Mouse (Mus musculus) adrenal gland, postnatal 14 days (tissue): Measurements from ENCODE around the gene C330021F23Rik. TPM values are rescaled to one million over a fixed set of nuclear protein-coding genes. Genes with fewer than 3 reads are reported as not detected.
"Not testable (repeated sequence)": the region's sequence is repeated elsewhere in the genome, so short reads cannot be mapped to it uniquely, and the experiment has no call there.

ENCODE experiments used
- DNase-seq: peaks from one replicate; pipeline ENCODE4 v3.0.0; 2021; ENCODE audit warnings: mixed read lengths
- long read RNA-seq, 2 experiments: library from polyadenylated mRNA; stranded (forward); transcript quantifications; one replicate each; pipeline ENCODE4 v2.0.0; 2021
- total RNA-seq: library from RNA; stranded (reverse); gene quantifications from 2 replicates; pipeline ENCODE4 v1.2.3, GENCODE M21; 2021

Gene C330021F23Rik
- total RNA-seq = 0.52 TPM in 1 of 2 replicates, not detected in the other
- long read RNA-seq, experiment 1 = 0 reads
- long read RNA-seq, experiment 2, partial matches to known transcripts = 1 of 1 reads
- long read RNA-seq, experiment 2, other reads (novel, unspliced or antisense) = 0 of 1 reads

GRCm38 (mm10) chr8:3567641-3568371, at the start of gene C330021F23Rik:
Gene C330021F23Rik, plus strand, starts transcription at chr8:3567990.
- peak; percentile 22 for DNase-seq

- no peak for DNase-seq
These were observed 45.6 kb upstream of the C330021F23Rik start for GRCm38 (mm10) chr8:3522007-3522697.

GRCm38 (mm10) chr8:3530816-3531215, 37.0 kb upstream of the C330021F23Rik start:
- DNase-seq = no peak

- no peak for DNase-seq
These were observed 35.9 kb upstream of the C330021F23Rik start for GRCm38 (mm10) chr8:3531936-3532335.

- DNase-seq = no peak
These were observed 31.5 kb upstream of the C330021F23Rik start for GRCm38 (mm10) chr8:3536053-3536841.

- no peak for DNase-seq
These were observed 30.9 kb upstream of the C330021F23Rik start for GRCm38 (mm10) chr8:3536940-3537339.

GRCm38 (mm10) chr8:3537666-3538065, 30.1 kb upstream of the C330021F23Rik start:
- DNase-seq = no peak

GRCm38 (mm10) chr8:3539146-3539545, 28.6 kb upstream of the C330021F23Rik start:
- DNase-seq = no peak

- no peak for DNase-seq
These were observed 27.7 kb upstream of the C330021F23Rik start for GRCm38 (mm10) chr8:3540076-3540475.

- no peak for DNase-seq
These were observed 21.3 kb upstream of the C330021F23Rik start for GRCm38 (mm10) chr8:3546511-3546910.

- no peak for DNase-seq
These were observed 15.6 kb upstream of the C330021F23Rik start for GRCm38 (mm10) chr8:3552240-3552639.

- DNase-seq = no peak
These were observed 11.7 kb upstream of the C330021F23Rik start for GRCm38 (mm10) chr8:3556114-3556513.

- DNase-seq = no peak
These were observed 588 bp downstream of the C330021F23Rik start for GRCm38 (mm10) chr8:3568378-3568777.

- no peak for DNase-seq
These were observed 2.0 kb downstream of the C330021F23Rik start for GRCm38 (mm10) chr8:3569784-3570183.

GRCm38 (mm10) chr8:3574546-3574945, 6.8 kb downstream of the C330021F23Rik start:
- DNase-seq = no peak

- no peak for DNase-seq
These were observed 8.6 kb downstream of the C330021F23Rik start for GRCm38 (mm10) chr8:3576211-3576960.

GRCm38 (mm10) chr8:3579390-3580364, 11.9 kb downstream of the C330021F23Rik start:
- DNase-seq = no peak

GRCm38 (mm10) chr8:3581961-3582360, 14.2 kb downstream of the C330021F23Rik start:
- DNase-seq = not testable (repeated sequence)

- DNase-seq = no peak
These were observed 18.7 kb downstream of the C330021F23Rik start for GRCm38 (mm10) chr8:3586452-3586851.

- DNase-seq = no peak
These were observed 19.2 kb downstream of the C330021F23Rik start, which contains the start of gene Camsap3 for GRCm38 (mm10) chr8:3586993-3587390. Gene Camsap3, plus strand, starts transcription at chr8:3587293.
